Mouse (Mus musculus) liver, adult 2 months (tissue): ENCODE measurements around the gene Pigyl.

Experiments
- CTCF ChIP-seq: fragments of 200-500 bp; IDR thresholded peaks from 2 replicates; pipeline ENCODE4 v1.5.1; 2011; ENCODE audit warnings: low read depth, low read length, control low read depth
- POLR2A ChIP-seq: fragments of 200-500 bp; IDR thresholded peaks from 2 replicates; pipeline ENCODE4 v1.6.1; 2011; ENCODE audit warnings: low read length, control low read depth; ENCODE audit not compliant: insufficient read depth; ENCODE audit errors: extremely low read depth

- TF ChIP-seq CTCF (peak; percentile 28; the same call in 1 of the 2 replicates), POLR2A (peak; percentile 88)
These were observed at the start of gene Pigyl for GRCm38 (mm10) chr9:22156497-22157245.
